Mouse (Mus musculus): ENCODE measurements around the gene Sec24a. TPM values are rescaled to one million over a fixed set of nuclear protein-coding genes. Genes with fewer than 3 reads are reported as not detected.
"Not testable (repeated sequence)": the region's sequence is repeated elsewhere in the genome, so short reads cannot be mapped to it uniquely, and the experiment has no call there.

Sec24a gene
- 10 to 100 TPM; 17.3 to 18.7 TPM for total RNA-seq (2021)
- long read RNA-seq, experiment 1, full-length matches to known transcripts, result 2 of 2 reads
- long read RNA-seq, experiment 1, partial matches to known transcripts, result 0 of 2 reads
- long read RNA-seq, experiment 1, other reads (novel, unspliced or antisense), result 0 of 2 reads
- long read RNA-seq, experiment 2, partial matches to known transcripts, result 2 of 2 reads
- long read RNA-seq, experiment 2, other reads (novel, unspliced or antisense), result 0 of 2 reads

GRCm38 (mm10) chr11:51763213-51763907 is at the start of gene Sec24a, which contains the start of gene Sar1b:
TSS of gene Sec24a (minus strand) at chr11:51763634.
TSS of gene Sar1b (plus strand) at chr11:51763687.
- peak; percentile 78 to 83 for DNase-seq (ENCODE audit: low spot score in 2 of 2)

- no peak for DNase-seq (ENCODE audit: low spot score in 2 of 2)
Measured at GRCm38 (mm10) chr11:51812022-51812546, 48.6 kb upstream of the Sec24a start.

DNA sequence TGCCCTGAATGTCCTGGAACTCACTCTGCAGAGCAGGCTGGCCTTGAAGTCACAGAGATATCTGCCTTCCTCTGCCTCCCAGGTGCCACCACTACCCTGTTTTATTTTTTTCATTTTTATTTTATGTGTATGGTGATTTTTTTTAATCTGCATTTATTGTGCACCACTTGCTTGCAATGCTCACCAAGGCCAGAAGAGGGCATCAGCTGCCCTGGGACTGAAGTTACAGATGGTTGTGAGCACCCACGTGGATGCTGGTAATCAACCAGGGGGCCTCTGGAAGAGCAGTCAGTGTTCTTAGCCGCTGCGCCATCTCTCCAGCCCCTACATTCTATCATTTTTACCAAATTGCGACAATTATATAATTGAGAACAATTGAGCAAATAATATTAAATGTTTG is 47.8 kb upstream of the Sec24a start:
- DNase-seq (ENCODE audit: low spot score in 2 of 2), result no peak

GRCm38 (mm10) chr11:51809632-51810224 is 46.3 kb upstream of the Sec24a start:
- no peak for DNase-seq (ENCODE audit: low spot score in 2 of 2)

- DNase-seq (ENCODE audit: low spot score in 2 of 2), result no peak
Measured at GRCm38 (mm10) chr11:51807108-51807879, 43.9 kb upstream of the Sec24a start.

- DNase-seq (ENCODE audit: low spot score in 2 of 2), result peak; percentile 73 to 74
Measured at GRCm38 (mm10) chr11:51805221-51805981, 42.0 kb upstream of the Sec24a start.

GRCm38 (mm10) chr11:51800634-51801325 is 37.3 kb upstream of the Sec24a start:
- peak; percentile 45 to 58 for DNase-seq (ENCODE audit: low spot score in 2 of 2)

DNA sequence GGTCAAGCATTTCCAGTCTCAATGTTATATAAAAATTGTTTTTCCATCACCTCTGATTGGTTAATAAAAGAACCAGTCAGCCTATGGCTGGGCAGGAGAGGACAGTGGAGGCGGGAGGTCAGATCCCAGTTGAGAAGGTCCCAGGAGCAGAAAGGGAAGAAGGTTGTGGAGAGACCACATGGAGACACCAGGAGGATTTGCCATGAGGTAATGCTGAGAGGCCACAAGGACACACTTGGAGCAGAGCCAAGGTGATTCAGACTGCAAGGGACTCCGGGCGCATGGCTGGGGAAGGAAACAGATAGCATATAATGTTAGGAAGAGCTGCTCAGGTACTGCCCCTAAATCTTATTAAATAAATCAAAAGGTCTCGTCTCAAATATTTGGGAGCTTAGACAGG is 32.8 kb upstream of the Sec24a start:
- no peak for DNase-seq (ENCODE audit: low spot score in 2 of 2)

GRCm38 (mm10) chr11:51790662-51791061 is 27.2 kb upstream of the Sec24a start:
- no peak for DNase-seq (ENCODE audit: low spot score in 2 of 2)

GRCm38 (mm10) chr11:51789735-51790134 is 26.3 kb upstream of the Sec24a start:
- DNase-seq (ENCODE audit: low spot score in 2 of 2), result not testable (repeated sequence)

DNA sequence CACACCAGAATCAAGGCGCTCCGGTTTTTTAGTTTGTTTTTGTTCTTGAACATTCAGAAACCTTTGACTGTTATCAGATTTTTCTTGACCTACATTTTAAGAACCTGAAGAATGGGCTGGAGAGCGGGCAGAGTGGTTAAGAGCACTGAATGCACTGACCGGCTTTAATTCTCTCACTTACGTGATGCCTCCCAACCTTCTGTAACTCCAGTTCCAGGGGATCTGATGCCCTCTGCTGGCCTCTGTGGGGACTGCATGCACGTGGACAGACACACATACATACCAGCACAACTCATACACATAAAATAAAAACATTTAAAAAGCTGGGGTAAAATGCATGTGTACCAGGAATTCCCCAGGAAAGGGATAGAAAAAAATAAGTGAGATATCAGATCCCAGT is 22.5 kb upstream of the Sec24a start:
- DNase-seq (ENCODE audit: low spot score in 2 of 2), result peak in 1 of 2 experiments; percentile 16

GRCm38 (mm10) chr11:51782721-51783120 is 19.3 kb upstream of the Sec24a start:
- DNase-seq (ENCODE audit: low spot score in 2 of 2), result no peak

DNA sequence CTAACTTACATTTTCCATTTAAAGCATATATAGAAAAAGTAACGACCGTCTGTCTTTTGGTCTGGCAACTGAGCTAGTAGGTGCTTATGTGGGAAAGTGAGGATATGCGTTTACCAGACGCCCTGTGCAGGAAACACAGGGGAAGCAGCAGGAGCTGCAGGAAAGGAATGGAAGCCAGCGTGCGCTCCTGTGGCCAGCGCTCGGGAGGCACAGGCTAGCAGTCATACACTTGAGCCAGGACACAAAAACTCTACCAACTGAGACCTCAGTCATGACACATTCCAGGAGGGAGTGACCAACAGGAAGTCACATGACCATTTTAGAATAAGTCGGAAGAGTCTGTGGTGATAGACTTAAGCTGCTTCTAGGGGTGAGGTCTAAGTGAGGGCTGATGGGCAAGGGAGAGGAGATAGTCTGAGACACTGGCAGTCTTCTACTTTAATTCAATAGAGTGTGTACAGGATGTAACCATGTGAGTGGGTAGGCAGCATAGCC is 17.4 kb upstream of the Sec24a start:
- DNase-seq (ENCODE audit: low spot score in 2 of 2), result no peak

DNA sequence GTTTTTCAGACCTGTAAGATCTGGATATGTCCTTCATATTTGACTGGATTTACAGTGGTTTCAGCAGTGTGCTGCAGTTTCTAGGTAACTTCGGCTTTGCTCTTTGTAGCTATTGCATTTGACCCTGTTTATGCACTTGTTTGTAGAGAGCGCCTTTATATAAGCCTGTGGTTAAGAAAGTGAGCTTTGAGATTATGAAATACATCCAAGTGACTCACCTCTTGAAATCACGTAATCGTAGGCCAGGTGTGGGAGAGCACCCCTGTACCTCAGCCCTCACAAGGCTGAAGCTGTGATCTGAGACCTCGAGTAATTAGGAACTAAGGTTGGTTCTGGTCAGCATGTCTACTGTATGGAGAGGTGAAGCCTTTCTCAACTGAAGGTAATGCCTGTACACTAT is 14.0 kb upstream of the Sec24a start:
- DNase-seq (ENCODE audit: low spot score in 2 of 2), result no peak

DNA sequence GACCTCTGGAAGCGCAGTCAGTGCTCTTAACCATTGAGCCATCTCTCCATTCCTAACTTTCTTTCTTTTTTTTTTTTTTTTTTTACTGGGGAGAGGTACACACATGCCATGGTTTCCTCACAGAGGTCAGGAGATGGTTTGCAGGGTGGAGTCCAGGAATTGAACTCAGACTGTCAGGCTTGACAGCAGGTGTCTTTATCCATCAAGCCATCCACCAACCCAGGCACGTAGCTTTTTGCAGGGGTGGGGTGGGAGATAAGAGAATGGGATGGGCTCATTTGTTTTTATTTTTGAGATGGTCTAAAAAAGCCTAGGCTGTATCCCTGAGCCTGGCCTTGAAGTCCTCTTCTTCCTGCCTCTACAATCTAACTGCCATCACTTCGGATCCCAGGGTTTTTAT is 12.1 kb upstream of the Sec24a start:
- no peak for DNase-seq (ENCODE audit: low spot score in 2 of 2)

DNA sequence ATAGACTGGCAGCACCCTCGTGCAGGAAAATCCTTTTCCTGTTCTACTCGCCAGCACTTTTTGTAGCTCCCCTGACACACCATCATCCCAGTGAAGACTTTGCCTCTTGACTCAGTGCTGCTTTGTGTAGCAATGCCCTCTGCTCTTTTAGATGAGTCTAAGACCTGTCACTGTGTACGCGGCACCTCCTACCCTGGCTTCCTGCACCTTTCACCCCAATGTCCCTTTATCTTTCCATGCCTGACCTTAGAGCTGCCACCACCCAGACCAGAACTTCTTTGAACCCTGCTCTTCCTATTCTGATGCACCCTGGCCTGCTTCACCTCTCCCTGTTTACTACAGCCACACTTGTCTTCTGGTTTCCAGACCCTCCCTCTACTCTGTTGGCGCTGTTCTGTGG is 4.9 kb upstream of the Sec24a start:
- no peak for DNase-seq (ENCODE audit: low spot score in 2 of 2)

DNA sequence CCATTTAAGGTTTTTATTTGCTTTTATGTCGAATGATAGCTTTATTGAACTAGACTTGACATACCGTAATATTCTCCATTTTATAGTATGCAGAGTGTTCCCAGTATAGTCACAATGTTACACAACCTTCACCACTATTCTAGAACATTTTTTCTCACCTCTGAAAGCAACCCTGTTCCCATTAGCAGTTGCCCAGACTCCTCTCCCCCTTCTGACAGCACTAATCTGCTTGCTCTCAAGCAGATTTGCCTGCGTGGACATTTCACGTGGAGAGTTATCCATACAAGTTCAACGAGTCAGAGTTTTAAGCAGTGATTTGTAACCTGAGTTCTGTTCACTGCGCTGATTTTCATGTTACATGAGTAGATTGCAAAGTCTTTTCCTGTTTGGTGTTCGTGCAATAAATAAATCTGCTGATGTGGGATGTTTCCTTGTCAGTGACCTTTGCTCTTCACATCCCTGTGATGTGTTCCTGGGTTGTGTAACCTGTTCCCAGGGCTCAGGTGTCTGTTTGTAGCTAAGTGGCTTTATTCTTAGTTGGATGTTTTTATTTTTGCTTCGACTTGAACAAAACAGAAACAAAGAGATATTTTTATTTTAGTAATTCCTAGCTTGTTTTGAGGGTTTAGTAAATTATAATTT is 4.3 kb upstream of the Sec24a start:
- no peak for DNase-seq (ENCODE audit: low spot score in 2 of 2)

- DNase-seq (ENCODE audit: low spot score in 2 of 2), result no peak
Measured at GRCm38 (mm10) chr11:51764816-51765215, 1.4 kb upstream of the Sec24a start.

DNA sequence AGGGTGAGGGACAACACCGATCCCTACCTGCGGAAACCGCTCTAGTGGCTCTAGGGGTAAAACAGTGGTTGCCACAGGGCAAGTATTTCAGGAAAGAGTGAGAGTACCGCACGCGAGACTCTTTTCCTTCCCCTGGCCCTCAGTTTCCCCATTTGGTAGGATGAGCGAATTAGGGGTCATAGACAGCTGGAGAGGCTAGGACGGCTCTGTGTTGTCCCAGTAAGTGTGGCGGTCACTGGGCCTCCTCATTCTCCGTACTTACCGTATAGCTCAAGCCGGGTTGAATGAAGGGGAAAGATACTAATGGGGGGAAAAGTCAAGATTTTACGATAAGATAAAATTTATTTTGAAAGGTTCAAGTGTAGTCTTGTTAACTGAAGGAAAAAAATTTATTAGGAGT is 521 bp upstream of the Sec24a start:
- DNase-seq (ENCODE audit: low spot score in 2 of 2), result no peak

All from left cerebral cortex, adult 18-20 months (tissue).